Mouse (Mus musculus): ENCODE measurements around the gene Stk32c.
A peak's percentile ranks its signal among the peaks of the same experiment; 100 is the strongest.

Gene Stk32c

GRCm38 (mm10) chr7:139228447-139229171 lies 15.5 kb upstream of the Stk32c start:
- DNase-seq: peak in 1 of 2 experiments; percentile 35

- DNase-seq: peak in 1 of 2 experiments; percentile 18
These were observed 13.3 kb upstream of the Stk32c start for GRCm38 (mm10) chr7:139226416-139226815.

GRCm38 (mm10) chr7:139224725-139225124 lies 11.6 kb upstream of the Stk32c start:
- DNase-seq: peak; percentile 70 to 78

GRCm38 (mm10) chr7:139224070-139224469 lies 11.0 kb upstream of the Stk32c start:
- DNase-seq: peak in 1 of 2 experiments; percentile 20

GRCm38 (mm10) chr7:139222341-139222740 lies 9.2 kb upstream of the Stk32c start:
- peak in 1 of 2 experiments; percentile 11 for DNase-seq

- DNase-seq: peak in 1 of 2 experiments; percentile 13
These were observed 8.7 kb upstream of the Stk32c start for GRCm38 (mm10) chr7:139221856-139222255.

GRCm38 (mm10) chr7:139221072-139221471 lies 8.0 kb upstream of the Stk32c start:
- DNase-seq: peak in 1 of 2 experiments; percentile 7

- DNase-seq: peak in 1 of 2 experiments; percentile 53
These were observed 7.2 kb upstream of the Stk32c start for GRCm38 (mm10) chr7:139220303-139220702.

- DNase-seq: no peak
These were observed 6.4 kb upstream of the Stk32c start for GRCm38 (mm10) chr7:139219486-139219885.

GRCm38 (mm10) chr7:139218641-139219415 lies 5.7 kb upstream of the Stk32c start:
- DNase-seq: peak; percentile 80 to 82

- peak in 1 of 2 experiments; percentile 14 for DNase-seq
These were observed 3.9 kb upstream of the Stk32c start for GRCm38 (mm10) chr7:139217046-139217445.

- no peak for DNase-seq
These were observed 3.4 kb upstream of the Stk32c start for GRCm38 (mm10) chr7:139216464-139216863.

- DNase-seq: no peak
These were observed 2.8 kb upstream of the Stk32c start for GRCm38 (mm10) chr7:139215946-139216345.

- DNase-seq: no peak
These were observed 2.4 kb upstream of the Stk32c start for GRCm38 (mm10) chr7:139215516-139215915.

GRCm38 (mm10) chr7:139214596-139215340 lies 1.7 kb upstream of the Stk32c start:
- DNase-seq: peak in 1 of 2 experiments; percentile 26

- no peak for DNase-seq
These were observed 1.1 kb upstream of the Stk32c start for GRCm38 (mm10) chr7:139214160-139214559.

GRCm38 (mm10) chr7:139213751-139214150 lies 644 bp upstream of the Stk32c start:
- DNase-seq: no peak

- DNase-seq: no peak
These were observed 1.3 kb downstream of the Stk32c start for GRCm38 (mm10) chr7:139211761-139212160.

- peak; percentile 24 to 53 for DNase-seq
These were observed 4.4 kb downstream of the Stk32c start for GRCm38 (mm10) chr7:139208773-139209095.

- peak; percentile 47 to 58 for DNase-seq
These were observed 4.9 kb downstream of the Stk32c start for GRCm38 (mm10) chr7:139208023-139208772.

GRCm38 (mm10) chr7:139201209-139201608 lies 11.9 kb downstream of the Stk32c start:
- DNase-seq: no peak

GRCm38 (mm10) chr7:139200108-139200507 lies 13.0 kb downstream of the Stk32c start:
- peak; percentile 66 to 85 for DNase-seq
